Mouse (Mus musculus) megakaryocyte, embryonic 14.5 days (primary cell): ENCODE results near the gene Myoz2. TPM values are rescaled to one million over a fixed set of nuclear protein-coding genes. Genes with fewer than 3 reads are reported as not detected.

Source experiments
- H3K27me3 ChIP-seq: replicated peaks from 2 replicates; pipeline ENCODE3; 2012; ENCODE audit warnings: inconsistent platforms
- H3K36me3 ChIP-seq: replicated peaks from 2 replicates; pipeline ENCODE3; 2012; ENCODE audit warnings: low read length, inconsistent platforms, mixed read lengths
- H3K4me1 ChIP-seq: 2 replicates; pipeline ENCODE4 v1.6.1; 2012; ENCODE audit warnings: inconsistent platforms
- H3K4me3 ChIP-seq: replicated peaks from 2 replicates; pipeline ENCODE3; 2012; ENCODE audit warnings: moderate library complexity, mild to moderate bottlenecking, inconsistent platforms
- H3K9me3 ChIP-seq: 2 replicates; pipeline ENCODE4 v1.6.1; 2012; ENCODE audit warnings: inconsistent platforms
- FLI1 ChIP-seq: IDR thresholded peaks from 2 replicates; pipeline ENCODE4 v1.6.1; 2012; ENCODE audit warnings: low read length, inconsistent platforms, mixed read lengths
- GATA1 ChIP-seq: IDR thresholded peaks from 3 replicates; pipeline ENCODE4 v1.6.1; 2012; ENCODE audit warnings: mixed read lengths, low read length, inconsistent platforms, borderline replicate concordance
- polyA plus RNA-seq: library from polyadenylated mRNA; stranded (reverse); fragments of >175 nt; gene quantifications from 2 replicates; pipeline ENCODE4 v1.2.3, GENCODE M21; 2012; ENCODE audit warnings: low replicate concordance; ENCODE audit not compliant: insufficient read depth

Gene Myoz2
- polyA plus RNA-seq, 1 experiment: not detected

- TF ChIP-seq FLI1 (no peak), GATA1 (no peak)
- H3K4me1 ChIP-seq: peaks cover 15% of the 10 kb centered on the region
- peaks cover 13% of the 10 kb centered on the region for H3K27me3 ChIP-seq
- H3K4me3 ChIP-seq: peak within 1 kb of the TSS; percentile 98
- H3K9me3 ChIP-seq: no peaks in the 10 kb centered on the region
- no peaks in the 10 kb centered on the region for H3K36me3 ChIP-seq
Observed at GRCm38 (mm10) chr3:122984249-122985182, 50.3 kb downstream of the Myoz2 start, which contains the start of gene Usp53. Usp53 (minus strand) TSS chr3:122984510.

GRCm38 (mm10) chr3:122983849-122984248 is 51.0 kb downstream of the Myoz2 start:
- TF ChIP-seq FLI1 (no peak), GATA1 (no peak)
- H3K4me3 ChIP-seq: peak overlapping the region; percentile 98
- peaks cover 15% of the 10 kb centered on the region for H3K4me1 ChIP-seq
- peaks cover 13% of the 10 kb centered on the region for H3K27me3 ChIP-seq
- no peaks in the 10 kb centered on the region for H3K9me3 ChIP-seq
- H3K36me3 ChIP-seq: no peaks in the 10 kb centered on the region

DNA sequence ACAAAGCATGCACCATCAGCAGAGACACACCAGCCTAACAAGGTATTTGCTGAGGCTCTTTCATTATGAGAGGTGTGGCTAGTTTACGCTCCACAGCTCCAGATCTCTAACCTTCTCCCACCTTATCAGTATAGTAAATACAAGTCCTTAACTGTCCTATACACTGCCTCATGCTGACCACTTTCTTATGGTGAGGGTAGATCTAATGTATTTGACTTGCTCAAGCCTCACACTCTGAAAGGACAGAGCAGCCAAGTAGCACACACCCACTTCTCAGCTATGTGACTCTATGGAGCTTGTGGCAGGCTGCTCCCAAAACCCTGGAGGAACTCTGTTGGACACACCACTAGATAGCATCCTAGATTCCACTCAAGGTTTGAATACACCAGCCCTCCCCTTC is 58.9 kb downstream of the Myoz2 start:
- TF ChIP-seq FLI1 (no peak), GATA1 (no peak)

DNA sequence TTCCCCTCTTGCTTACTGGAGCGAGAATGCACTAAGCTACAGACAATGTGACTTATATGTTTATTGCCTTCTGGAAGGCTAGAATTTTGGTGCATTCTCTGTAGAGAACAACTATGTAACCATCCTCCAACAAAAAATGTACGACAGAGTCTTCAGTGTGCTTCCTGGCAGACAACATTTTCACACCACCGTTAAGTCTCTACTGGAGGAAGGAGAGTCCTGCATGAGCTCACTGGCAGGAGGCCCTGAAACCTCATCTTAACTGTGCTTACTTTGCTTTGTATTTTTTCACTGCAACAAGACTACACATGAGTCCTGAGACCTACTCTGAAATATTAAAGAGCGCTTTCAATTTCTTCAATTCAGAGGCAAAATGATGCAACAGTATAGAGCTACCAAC is 59.5 kb downstream of the Myoz2 start:
- Histone ChIP-seq H3K27me3 (no peaks in the 10 kb centered on the region), H3K9me3 (no peaks in the 10 kb centered on the region)
- TF ChIP-seq FLI1: no peak
- no peak for TF ChIP-seq GATA1

More for the DNA sequence above, 58.9 kb downstream of the Myoz2 start:
- no peaks in the 10 kb centered on the region for H3K4me1 ChIP-seq
- no peaks in the 10 kb centered on the region for H3K36me3 ChIP-seq
- H3K27me3 ChIP-seq: no peaks in the 10 kb centered on the region
- H3K9me3 ChIP-seq: no peaks in the 10 kb centered on the region
- H3K4me3 ChIP-seq: no peak overlapping the region

GRCm38 (mm10) chr3:122974833-122975232 is 60.0 kb downstream of the Myoz2 start:
- H3K4me1 ChIP-seq: no peaks in the 10 kb centered on the region
- H3K4me3 ChIP-seq: no peak overlapping the region
- no peaks in the 10 kb centered on the region for H3K27me3 ChIP-seq
- H3K9me3 ChIP-seq: no peaks in the 10 kb centered on the region
- no peak for TF ChIP-seq FLI1
- TF ChIP-seq GATA1: no peak
- no peaks in the 10 kb centered on the region for H3K36me3 ChIP-seq

More for the DNA sequence above, 59.5 kb downstream of the Myoz2 start:
- no peaks in the 10 kb centered on the region for H3K4me1 ChIP-seq
- no peak overlapping the region for H3K4me3 ChIP-seq
- no peaks in the 10 kb centered on the region for H3K36me3 ChIP-seq

GRCm38 (mm10) chr3:122972126-122972822 is 62.5 kb downstream of the Myoz2 start:
- Histone ChIP-seq H3K9me3 (no peaks in the 10 kb centered on the region), H3K4me1 (no peaks in the 10 kb centered on the region), H3K4me3 (no peak overlapping the region), H3K36me3 (peaks cover 3% of the 10 kb centered on the region), H3K27me3 (no peaks in the 10 kb centered on the region)
- TF ChIP-seq GATA1 (no peak), FLI1 (no peak)

DNA sequence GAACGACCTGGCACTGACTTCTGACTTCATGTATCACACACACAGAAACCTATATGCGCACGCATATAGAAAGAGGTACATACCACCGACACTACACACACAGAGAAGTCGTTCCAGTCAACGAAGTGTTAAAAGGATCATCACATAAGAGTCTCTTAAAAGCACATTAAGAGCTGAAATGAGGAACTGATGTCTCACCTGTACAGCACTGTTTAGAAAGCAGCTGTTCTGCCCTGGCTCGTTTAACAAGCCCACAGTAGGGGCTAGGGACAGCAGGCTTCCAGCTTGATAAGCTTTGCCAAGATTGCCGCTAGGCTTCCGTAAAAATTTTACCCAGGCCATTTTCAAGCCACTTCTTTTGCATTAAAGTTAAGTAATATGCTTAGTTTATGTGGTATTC is 66.4 kb downstream of the Myoz2 start:
- no peaks in the 10 kb centered on the region for H3K4me1 ChIP-seq
- H3K4me3 ChIP-seq: no peak overlapping the region
- TF ChIP-seq GATA1 (no peak), FLI1 (no peak)
- peaks cover 3% of the 10 kb centered on the region for H3K36me3 ChIP-seq
- no peaks in the 10 kb centered on the region for H3K9me3 ChIP-seq
- no peaks in the 10 kb centered on the region for H3K27me3 ChIP-seq

DNA sequence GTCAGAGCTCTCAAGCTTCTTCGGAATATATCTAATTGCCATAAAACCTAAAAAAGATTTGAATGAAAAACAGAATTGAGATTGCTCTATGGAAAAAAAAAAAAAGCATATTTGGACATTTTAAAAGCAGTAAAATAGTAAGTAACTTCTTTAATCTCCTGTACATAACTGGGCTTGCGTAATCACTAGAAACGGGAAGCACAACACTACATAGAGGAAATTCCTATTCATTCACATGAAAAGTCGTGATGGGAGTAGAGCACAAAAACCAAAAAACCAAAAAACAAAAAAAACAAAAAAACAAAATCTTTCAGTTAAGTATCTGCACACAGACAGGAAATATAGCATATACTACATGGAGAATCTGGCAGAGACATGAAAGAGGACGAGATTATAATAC is 70.5 kb downstream of the Myoz2 start:
- Histone ChIP-seq H3K36me3 (peaks cover 3% of the 10 kb centered on the region), H3K9me3 (no peaks in the 10 kb centered on the region), H3K27me3 (no peaks in the 10 kb centered on the region), H3K4me1 (no peaks in the 10 kb centered on the region), H3K4me3 (no peak overlapping the region)
- TF ChIP-seq FLI1 (no peak), GATA1 (no peak)

Other genes with a start within 250 kb of the Myoz2 start
- not detected in 2 replicates for gene Fabp2, start 139.9 kb downstream of the Myoz2 start, polyA plus RNA-seq
- gene Gm10959, start 115.7 kb downstream of the Myoz2 start, polyA plus RNA-seq: not detected in 2 replicates
- gene 1810037I17Rik, start 110.8 kb downstream of the Myoz2 start, polyA plus RNA-seq: 47.0 and 117 TPM in 2 replicates
- not detected in 2 replicates for gene Usp53, start 50.5 kb downstream of the Myoz2 start, polyA plus RNA-seq
- 0.02 and 0.61 TPM in 2 replicates for gene Synpo2, start 201.1 kb upstream of the Myoz2 start, polyA plus RNA-seq
- 13.6 and 15.6 TPM in 2 replicates for gene Sec24d, start 232.4 kb upstream of the Myoz2 start, polyA plus RNA-seq